Mouse (Mus musculus) ES-Bruce4 (cell line): ENCODE measurements at regions not wholly inside any gene's neighbourhood (a gene's known extent, or its start where the extent isn't known, plus 50 kb on each side); places are given as distances from the start of the nearest gene placed in this dataset.

Source experiments
- CTCF ChIP-seq: IDR thresholded peaks from one replicate; pipeline ENCODE4 v1.8.1; 2011; ENCODE audit warnings: low read depth, low read length
- EP300 ChIP-seq: IDR thresholded peaks from 2 replicates; pipeline ENCODE4 v1.6.1; 2011; ENCODE audit warnings: low read depth, low read length; ENCODE audit not compliant: insufficient read depth
- POLR2A ChIP-seq: IDR thresholded peaks from one replicate; pipeline ENCODE4 v1.8.1; 2011; ENCODE audit warnings: low read length; ENCODE audit not compliant: insufficient read depth

DNA sequence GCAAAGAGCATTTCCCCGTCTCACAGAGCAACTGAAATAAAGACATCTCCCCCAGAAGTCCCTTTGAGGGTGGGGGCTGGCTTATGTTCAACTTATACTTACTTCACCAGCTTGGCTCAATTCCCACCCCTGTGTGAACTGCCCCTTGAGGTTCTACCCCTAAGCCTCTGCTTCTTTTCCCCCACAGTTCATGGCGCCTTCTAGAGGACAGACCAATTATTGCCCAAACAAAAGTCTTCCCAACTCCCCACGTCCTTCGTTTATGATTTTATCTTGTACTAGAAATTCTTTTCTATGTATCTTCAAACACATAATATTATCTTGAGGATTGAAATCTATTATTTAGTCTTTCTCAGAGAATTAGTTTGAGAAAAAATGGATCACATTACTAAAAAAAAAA is 391.9 kb downstream of the Adam3 start:
- TF ChIP-seq CTCF (no peak), POLR2A (no peak), EP300 (no peak)
